Mouse (Mus musculus) kidney, postnatal 0 days (tissue): Measurements from ENCODE around the gene Slc6a19. TPM values are rescaled to one million over a fixed set of nuclear protein-coding genes. Genes with fewer than 3 reads are reported as not detected.

Experiments used
- ATAC-seq: fragments of 200-750 bp; cut with Nextera tagmentation; replicated peaks from 2 replicates; pipeline ENCODE4 v1.8.0; 2017; ENCODE audit warnings: low read depth, moderate number of reproducible peaks, moderate TSS enrichment, moderate library complexity; ENCODE audit not compliant: low FRiP score
- DNase-seq: peaks from one replicate; pipeline ENCODE4 v3.0.0-alpha.2; 2016; ENCODE audit warnings: low spot score
- H3K27ac ChIP-seq: fragments of 300-500 bp; sonication (generic); 2 replicates; pipeline ENCODE4 v1.5.1; 2014; ENCODE audit warnings: mild to moderate bottlenecking
- H3K27me3 ChIP-seq: fragments of 300-500 bp; sonication (generic); 2 replicates; pipeline ENCODE4 v1.6.1; 2014; ENCODE audit warnings: low read length, mixed read lengths; ENCODE audit not compliant: insufficient read depth
- H3K36me3 ChIP-seq: fragments of 300-500 bp; sonication (generic); 2 replicates; pipeline ENCODE4 v1.6.1; 2014; ENCODE audit warnings: low read length, mixed read lengths; ENCODE audit not compliant: insufficient read depth
- H3K4me1 ChIP-seq: fragments of 300-500 bp; sonication (generic); replicated peaks from 2 replicates; pipeline ENCODE4 v1.6.1; 2014; ENCODE audit warnings: antibody characterized with exemption, low read length, mixed read lengths; ENCODE audit not compliant: insufficient read depth
- H3K4me2 ChIP-seq: fragments of 300-500 bp; sonication (generic); 2 replicates; pipeline ENCODE4 v1.6.1; 2014; ENCODE audit warnings: mild to moderate bottlenecking, low read length, moderate library complexity, mixed read lengths
- H3K4me3 ChIP-seq: fragments of 300-500 bp; sonication (generic); replicated peaks from 2 replicates; pipeline ENCODE4 v1.5.1; 2014; ENCODE audit warnings: low read depth, low read length
- H3K9ac ChIP-seq: fragments of 300-500 bp; sonication (generic); 2 replicates; pipeline ENCODE4 v1.6.1; 2014; ENCODE audit warnings: low read depth, low read length
- H3K9me3 ChIP-seq: fragments of 300-500 bp; sonication (generic); replicated peaks from 2 replicates; pipeline ENCODE4 v1.6.1; 2016; ENCODE audit warnings: low read length, inconsistent platforms, mixed read lengths
- CTCF ChIP-seq: IDR thresholded peaks from 2 replicates; pipeline ENCODE4 v1.5.1; 2016; ENCODE audit warnings: antibody characterized with exemption, low read depth, mild to moderate bottlenecking, moderate library complexity
- WGBS: fragments of 180-500 bp; shearing (Covaris S2); extraction: QIAGEN DNeasy Blood & Tissue Kit; methylation state at CpG from one replicate; pipeline ENCODE4 v1.1.7; 2014; 5-methylcytosine and 5-hydroxymethylcytosine counted together
- polyA plus RNA-seq: library from polyadenylated mRNA; unstranded; fragments of >200 nt; fragmentation: Nextera tagmentation; extraction: Ambion mirVana; gene quantifications from 2 replicates; pipeline ENCODE4 v1.2.1, GENCODE M21; 2015

The Slc6a19 gene
- polyA plus RNA-seq, 1 experiment from 2014 or later: 5.9 TPM

DNA sequence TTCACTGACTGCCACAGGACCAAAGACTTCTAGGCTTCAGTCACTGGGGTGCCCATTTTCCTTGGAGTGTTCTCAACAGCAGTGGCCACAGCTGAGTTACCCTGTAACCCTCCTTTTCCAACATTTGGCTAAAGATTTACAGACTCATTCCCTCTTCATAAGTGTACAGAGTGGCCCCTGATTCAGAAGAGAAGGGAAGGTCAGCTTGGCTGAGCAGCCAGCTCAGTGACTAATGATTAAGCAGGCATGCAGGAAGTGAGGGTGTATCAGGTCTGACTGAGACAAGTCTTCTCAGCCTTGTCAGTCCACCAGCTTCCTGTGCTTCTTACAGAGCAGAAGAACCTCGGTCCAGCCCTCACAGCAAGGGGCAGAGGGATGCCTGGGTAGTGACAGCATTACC lies 24.3 kb downstream of the Slc6a19 start:
- Histone ChIP-seq H3K36me3 (no peaks in the 10 kb centered on the region), H3K4me2 (no peak overlapping the region), H3K27me3 (no peaks in the 10 kb centered on the region), H3K4me1 (peaks cover 3% of the 10 kb centered on the region; the same call in 1 of the 2 replicates), H3K4me3 (no peak overlapping the region), H3K9me3 (no peaks in the 10 kb centered on the region), H3K9ac (no peak overlapping the region), H3K27ac (peak overlapping the region; percentile 85)
- no peak for TF ChIP-seq CTCF
- ATAC-seq: peak; percentile 88
- WGBS: 11% methylated on average over 1 of the region's 1 CpGs
- peak; percentile 68 for DNase-seq

DNA sequence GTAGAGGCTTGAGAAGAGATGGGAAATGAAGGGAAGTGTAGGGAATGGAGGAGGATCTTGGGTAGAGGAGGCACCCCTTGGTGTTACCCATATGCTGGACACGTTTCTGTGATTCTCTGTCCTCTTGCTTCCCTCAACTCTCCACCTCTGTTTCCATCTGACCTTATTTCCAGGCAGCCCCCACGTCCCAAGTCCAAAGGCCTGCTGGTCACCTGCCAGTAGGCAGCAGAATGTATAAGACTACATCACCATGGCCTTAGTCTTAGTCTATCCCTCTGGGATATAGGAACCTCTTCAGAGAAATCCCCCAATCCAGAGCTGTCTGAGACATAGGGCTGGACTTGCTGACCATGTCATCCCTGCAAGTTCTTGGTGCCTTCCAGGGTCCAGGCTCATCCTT lies 25.4 kb downstream of the Slc6a19 start:
- Histone ChIP-seq H3K4me3 (no peak overlapping the region), H3K36me3 (no peaks in the 10 kb centered on the region), H3K27ac (peak overlapping the region; percentile 85; the same call in 1 of the 2 replicates), H3K27me3 (no peaks in the 10 kb centered on the region), H3K9ac (no peak overlapping the region), H3K4me1 (peaks cover 3% of the 10 kb centered on the region; the same call in 1 of the 2 replicates), H3K4me2 (no peak overlapping the region), H3K9me3 (no peaks in the 10 kb centered on the region)
- TF ChIP-seq CTCF: no peak
- ATAC-seq: no peak
- WGBS: 54% methylated on average over 2 of the region's 2 CpGs
- no peak for DNase-seq

DNA sequence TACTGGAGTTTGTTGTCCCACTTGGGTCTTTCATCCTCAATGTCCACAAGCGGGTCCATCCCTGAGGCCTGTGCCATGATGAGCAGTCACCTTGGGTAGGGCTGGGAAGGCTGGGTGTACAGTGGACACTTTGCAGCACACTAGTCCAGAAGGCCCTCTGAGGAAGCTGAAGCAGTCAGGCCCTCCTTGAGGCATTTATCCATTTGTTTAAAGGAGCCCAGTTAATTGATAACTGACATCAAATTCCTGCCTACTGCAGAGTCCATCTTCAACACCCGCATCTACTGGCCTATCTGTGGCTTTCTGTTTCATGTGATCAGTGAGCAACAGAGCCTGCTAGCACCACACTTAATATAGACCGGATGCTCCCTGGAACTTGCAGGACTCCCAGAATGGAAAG lies 26.8 kb downstream of the Slc6a19 start, which contains the start of gene Slc6a18:
Gene Slc6a18 (minus strand): TSS at position 171 of the 400 bp plus-strand sequence.
- peaks cover 3% of the 10 kb centered on the region; the same call in 1 of the 2 replicates for H3K4me1 ChIP-seq
- no peaks in the 10 kb centered on the region for H3K36me3 ChIP-seq
- no peak for DNase-seq
- H3K27me3 ChIP-seq: no peaks in the 10 kb centered on the region
- ATAC-seq: no peak
- no peak within 1 kb of the TSS for H3K4me3 ChIP-seq
- 0 out of 2 replicates have a peak within 1 kb of the TSS, but pooled peaks have one; percentile 18 for H3K4me2 ChIP-seq
- no peak within 1 kb of the TSS for H3K9ac ChIP-seq
- peak within 1 kb of the TSS; percentile 52; the same call in 1 of the 2 replicates for H3K27ac ChIP-seq
- no peak for TF ChIP-seq CTCF
- H3K9me3 ChIP-seq: no peaks in the 10 kb centered on the region
- 78% methylated on average over 3 of the region's 3 CpGs for WGBS

DNA sequence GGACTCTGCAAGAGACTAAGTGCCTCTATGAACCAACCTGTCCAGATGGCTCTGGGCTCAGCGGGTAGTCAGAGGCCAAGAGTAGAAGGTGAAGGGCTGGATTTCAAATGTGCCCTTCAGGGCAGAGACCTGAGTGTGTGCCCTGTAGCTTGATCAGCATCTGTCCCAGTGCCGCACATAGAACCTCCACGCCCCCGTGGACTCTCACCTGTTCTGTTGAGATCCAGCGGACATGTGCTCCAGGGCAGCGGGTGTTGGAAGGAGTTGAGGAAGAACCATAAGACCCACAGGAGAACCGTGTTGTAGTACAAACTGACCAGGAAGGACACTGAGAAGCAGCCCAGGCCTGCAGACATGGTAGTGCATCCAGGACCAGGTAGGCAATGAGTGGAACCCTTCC lies 29.5 kb downstream of the Slc6a19 start:
- DNase-seq (no peak), ATAC-seq (no peak)
- no peak overlapping the region for H3K9ac ChIP-seq
- H3K36me3 ChIP-seq: no peaks in the 10 kb centered on the region
- WGBS: 83% methylated on average over 7 of the region's 7 CpGs
- no peaks in the 10 kb centered on the region for H3K9me3 ChIP-seq
- no peak overlapping the region for H3K4me3 ChIP-seq
- H3K4me1 ChIP-seq: peaks cover 7% of the 10 kb centered on the region; the same call in 1 of the 2 replicates
- H3K4me2 ChIP-seq: peak overlapping the region; percentile 6; the same call in 1 of the 2 replicates
- no peak overlapping the region for H3K27ac ChIP-seq
- H3K27me3 ChIP-seq: no peaks in the 10 kb centered on the region
- no peak for TF ChIP-seq CTCF

DNA sequence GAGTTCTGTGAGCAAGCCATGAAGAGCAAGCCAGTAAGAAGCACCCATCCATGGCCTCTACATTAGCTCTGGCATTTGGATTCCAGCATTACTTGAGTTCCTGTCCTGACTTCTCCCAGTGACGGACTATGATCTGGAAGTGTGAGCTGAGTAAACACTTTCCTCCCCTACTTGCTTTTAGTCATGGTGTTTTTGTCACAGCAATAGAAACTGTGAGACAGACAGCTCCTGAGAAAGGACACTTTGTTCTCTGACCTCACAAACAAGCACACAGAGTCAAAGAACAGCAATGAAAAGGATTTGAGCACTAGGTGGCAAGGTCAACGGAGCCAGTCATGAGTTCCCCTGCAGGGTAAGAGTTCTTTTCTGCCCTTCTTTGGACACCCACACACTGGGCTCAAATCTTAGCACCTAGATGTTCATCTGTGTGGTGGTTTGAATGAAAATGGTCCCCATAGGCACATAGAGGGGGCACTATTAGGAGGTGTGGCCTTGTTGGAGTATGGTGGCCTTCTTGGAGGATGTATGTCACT lies 44.4 kb downstream of the Slc6a19 start:
- Histone ChIP-seq H3K27me3 (no peaks in the 10 kb centered on the region), H3K9ac (no peak overlapping the region), H3K9me3 (no peaks in the 10 kb centered on the region), H3K27ac (no peak overlapping the region), H3K4me1 (no peaks in the 10 kb centered on the region), H3K36me3 (no peaks in the 10 kb centered on the region), H3K4me2 (no peak overlapping the region), H3K4me3 (no peak overlapping the region)
- ATAC-seq (peak; percentile 65; the same call in 1 of the 2 replicates), DNase-seq (no peak)
- TF ChIP-seq CTCF: no peak
- 76% methylated on average over 2 of the region's 2 CpGs for WGBS

DNA sequence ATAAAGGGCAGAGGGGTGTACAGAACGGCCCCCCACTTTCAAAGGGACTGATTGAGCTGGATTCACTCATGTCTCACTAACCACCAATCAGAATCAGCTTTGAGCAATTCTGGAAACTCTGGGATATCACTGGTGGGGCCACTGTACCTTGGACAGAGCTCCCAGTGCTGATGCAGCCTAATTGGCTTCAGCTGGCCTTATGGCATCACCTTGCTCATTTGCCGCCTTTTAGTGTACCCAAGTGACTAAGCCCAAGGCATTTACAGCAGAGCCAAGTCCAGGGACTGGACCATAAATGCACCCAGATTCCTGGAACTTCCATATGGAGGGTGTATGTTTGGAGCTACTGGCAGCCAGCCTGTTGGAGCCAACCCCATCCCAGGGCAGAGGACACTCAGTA lies 45.7 kb downstream of the Slc6a19 start:
- DNase-seq (no peak), ATAC-seq (no peak)
- 32% methylated on average over 2 of the region's 2 CpGs for WGBS
- no peaks in the 10 kb centered on the region for H3K27me3 ChIP-seq
- no peak for TF ChIP-seq CTCF
- H3K4me2 ChIP-seq: no peak overlapping the region
- H3K4me1 ChIP-seq: no peaks in the 10 kb centered on the region
- no peaks in the 10 kb centered on the region for H3K36me3 ChIP-seq
- no peak overlapping the region for H3K27ac ChIP-seq
- no peak overlapping the region for H3K4me3 ChIP-seq
- no peak overlapping the region for H3K9ac ChIP-seq
- H3K9me3 ChIP-seq: no peaks in the 10 kb centered on the region

DNA sequence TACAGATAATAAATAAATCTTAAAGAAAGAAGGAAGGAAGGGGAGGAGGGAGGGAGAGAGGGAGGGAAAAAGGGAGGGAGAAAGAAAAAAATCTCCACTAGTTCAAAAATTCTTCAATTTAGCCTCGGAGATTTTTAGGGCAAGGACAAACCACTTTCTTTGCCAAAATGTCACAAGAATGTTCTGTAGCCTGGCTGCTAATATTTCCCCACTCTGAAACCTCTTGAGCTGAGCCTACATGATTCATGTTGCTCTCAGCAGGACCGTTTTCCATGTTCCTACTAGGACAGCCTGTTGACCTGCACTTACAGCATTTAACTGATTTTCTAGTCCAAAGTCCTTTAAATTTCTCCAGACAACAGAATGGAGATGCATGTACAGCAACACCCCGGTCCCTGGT lies 49.7 kb downstream of the Slc6a19 start:
- H3K36me3 ChIP-seq: no peaks in the 10 kb centered on the region
- H3K27ac ChIP-seq: no peak overlapping the region
- ATAC-seq (no peak), DNase-seq (no peak)
- no peak overlapping the region for H3K9ac ChIP-seq
- H3K27me3 ChIP-seq: no peaks in the 10 kb centered on the region
- no peak for TF ChIP-seq CTCF
- H3K4me3 ChIP-seq: no peak overlapping the region
- H3K4me2 ChIP-seq: no peak overlapping the region
- 68% methylated on average over 3 of the region's 3 CpGs for WGBS
- no peaks in the 10 kb centered on the region for H3K4me1 ChIP-seq
- no peaks in the 10 kb centered on the region for H3K9me3 ChIP-seq
